ENCODE assay signal across 9 mouse cellular contexts in the genomic region with DNA sequence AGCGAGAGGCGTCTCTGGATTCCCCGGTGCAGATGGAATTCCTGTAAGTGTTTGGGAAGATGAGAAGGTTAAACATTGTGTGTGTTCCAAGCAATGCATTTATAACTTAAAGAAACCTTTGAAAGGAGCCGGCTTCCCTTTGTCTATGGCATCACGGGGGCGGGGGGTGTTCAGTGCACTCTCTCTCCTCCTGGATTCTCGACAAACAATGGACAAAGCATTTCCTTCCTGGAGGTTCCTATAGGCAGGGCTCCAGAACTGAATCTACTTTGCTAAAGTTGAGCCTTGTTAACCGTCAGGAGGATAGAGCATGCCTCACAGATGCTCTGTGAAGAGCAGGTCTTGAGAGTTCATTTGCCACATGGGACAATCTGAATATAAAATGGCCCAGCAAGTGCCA.
DNase-seq lines count a peak whose midpoint lies in the region; ATAC-seq lines count a peak whose summit lies in the region.
"Had no signal": no experiment of that assay in that cellular context is flagged by ENCODE, and none has a peak within 500 bp of the region (broad histone marks: within the 10 kb centered on the region; RNA-seq: fewer than 3 reads in every experiment).

No protein-coding gene starts in this region.

- 26% methylated on average over 8 of the region's 8 CpGs for WGBS in hindbrain, embryonic 10.5 days
- 25% methylated on average over 8 of the region's 8 CpGs for WGBS in hindbrain, embryonic 16.5 days
- WGBS in neural tube, embryonic 13.5 days = 23% methylated on average over 8 of the region's 8 CpGs
- 37% methylated on average over 8 of the region's 8 CpGs for WGBS in intestine, embryonic 16.5 days

- H3K4me1 ChIP-seq in hindbrain, embryonic 10.5 days (replicated peaks) = peaks cover 38% of the 10 kb centered on the region
- H3K4me1 ChIP-seq in hindbrain, embryonic 16.5 days (ENCODE audit: control insufficient read depth, insufficient read depth, low read depth, low read length) = no peaks in the 10 kb centered on the region
- peaks cover 7% of the 10 kb centered on the region for H3K4me1 ChIP-seq in neural tube, embryonic 13.5 days (replicated peaks)
- peaks cover 28% of the 10 kb centered on the region for H3K4me1 ChIP-seq in intestine, embryonic 16.5 days (ENCODE audit: control insufficient read depth, insufficient read depth, low read length)
- H3K4me1 ChIP-seq: forebrain, embryonic 15.5 days had no signal

- H3K9ac ChIP-seq in hindbrain, embryonic 16.5 days (ENCODE audit: low read depth, low read length) = no peak overlapping the region
- no peak overlapping the region for H3K9ac ChIP-seq in neural tube, embryonic 13.5 days
- no peak overlapping the region; the same call in 1 of the 2 replicates for H3K9ac ChIP-seq in intestine, embryonic 16.5 days (ENCODE audit: low read depth, low read length)
- H3K9ac ChIP-seq: forebrain, embryonic 15.5 days had no signal

- no peaks in the 10 kb centered on the region for H3K27me3 ChIP-seq in hindbrain, embryonic 10.5 days (ENCODE audit: insufficient read depth, poor library complexity, severe bottlenecking)
- no peaks in the 10 kb centered on the region for H3K27me3 ChIP-seq in hindbrain, embryonic 16.5 days (replicated peaks; ENCODE audit: control insufficient read depth, insufficient read depth, low read length)
- no peaks in the 10 kb centered on the region for H3K27me3 ChIP-seq in neural tube, embryonic 13.5 days
- H3K27me3 ChIP-seq in intestine, embryonic 16.5 days (replicated peaks; ENCODE audit: control insufficient read depth, insufficient read depth, low read length) = no peaks in the 10 kb centered on the region
- H3K27me3 ChIP-seq: forebrain, embryonic 15.5 days had no signal

- no peak overlapping the region for H3K4me2 ChIP-seq in hindbrain, embryonic 16.5 days (ENCODE audit: low read length)
- no peak overlapping the region for H3K4me2 ChIP-seq in neural tube, embryonic 13.5 days
- no peak overlapping the region for H3K4me2 ChIP-seq in intestine, embryonic 16.5 days (ENCODE audit: low read depth, low read length)
- H3K4me2 ChIP-seq: forebrain, embryonic 15.5 days had no signal

- ATAC-seq in hindbrain, embryonic 16.5 days = no peak
- ATAC-seq in neural tube, embryonic 13.5 days (ENCODE audit: low read depth) = no peak
- ATAC-seq in intestine, embryonic 16.5 days = peak; percentile 32; the same call in 1 of the 2 replicates
- ATAC-seq in cerebellum, adult (ENCODE audit: insufficient number of reproducible peaks, low FRiP score, low TSS enrichment) = no peak
- ATAC-seq: forebrain, embryonic 15.5 days had no signal

- no peaks in the 10 kb centered on the region for H3K9me3 ChIP-seq in hindbrain, embryonic 10.5 days
- H3K9me3 ChIP-seq in hindbrain, embryonic 16.5 days (ENCODE audit: control insufficient read depth, low read length) = no peaks in the 10 kb centered on the region
- H3K9me3 ChIP-seq in neural tube, embryonic 13.5 days = no peaks in the 10 kb centered on the region
- H3K9me3 ChIP-seq in intestine, embryonic 16.5 days (ENCODE audit: control insufficient read depth, low read length) = no peaks in the 10 kb centered on the region
- H3K9me3 ChIP-seq: forebrain, embryonic 15.5 days had no signal

- DNase-seq in hindbrain, embryonic 10.5 days (ENCODE audit: low spot score) = no peak
- DNase-seq in neural tube, embryonic 10.5 days (ENCODE audit: extremely low spot score, low spot score) = no peak
- no peak for DNase-seq in adrenal gland, postnatal 14 days

- 0 out of 2 replicates have a peak, but pooled peaks cover 13% of the 10 kb centered on the region for H3K36me3 ChIP-seq in hindbrain, embryonic 10.5 days
- no peaks in the 10 kb centered on the region for H3K36me3 ChIP-seq in hindbrain, embryonic 16.5 days (ENCODE audit: control insufficient read depth, insufficient read depth, low read length)
- H3K36me3 ChIP-seq in neural tube, embryonic 13.5 days = no peaks in the 10 kb centered on the region
- peaks cover 4% of the 10 kb centered on the region; the same call in 1 of the 2 replicates for H3K36me3 ChIP-seq in intestine, embryonic 16.5 days (ENCODE audit: control insufficient read depth, insufficient read depth, low read length)
- H3K36me3 ChIP-seq: forebrain, embryonic 15.5 days had no signal

- peak overlapping the region; percentile 78 for H3K27ac ChIP-seq in hindbrain, embryonic 10.5 days
- no peak overlapping the region for H3K27ac ChIP-seq in hindbrain, embryonic 16.5 days (ENCODE audit: low read depth, low read length)
- H3K27ac ChIP-seq in neural tube, embryonic 13.5 days (replicated peaks) = peak overlapping the region; percentile 49; the same call in 1 of the 2 replicates
- peak overlapping the region; percentile 78 for H3K27ac ChIP-seq in intestine, embryonic 16.5 days (ENCODE audit: low read length)
- H3K27ac ChIP-seq: forebrain, embryonic 15.5 days had no signal

- H3K4me3 ChIP-seq in hindbrain, embryonic 10.5 days = no peak overlapping the region
- H3K4me3 ChIP-seq in hindbrain, embryonic 16.5 days (ENCODE audit: low read length) = no peak overlapping the region
- no peak overlapping the region for H3K4me3 ChIP-seq in neural tube, embryonic 13.5 days
- H3K4me3 ChIP-seq in intestine, embryonic 16.5 days (ENCODE audit: low read length) = no peak overlapping the region
- H3K4me3 ChIP-seq: forebrain, embryonic 15.5 days; myocyte had no signal
